Mouse (Mus musculus) R1 (cell line): ENCODE measurements around the gene Acta2.

Experiments
- DNase-seq: peaks from one replicate; pipeline ENCODE4 v3.0.0-alpha.2; 2018; ENCODE audit warnings: low read depth, low spot score

The Acta2 gene

DNA sequence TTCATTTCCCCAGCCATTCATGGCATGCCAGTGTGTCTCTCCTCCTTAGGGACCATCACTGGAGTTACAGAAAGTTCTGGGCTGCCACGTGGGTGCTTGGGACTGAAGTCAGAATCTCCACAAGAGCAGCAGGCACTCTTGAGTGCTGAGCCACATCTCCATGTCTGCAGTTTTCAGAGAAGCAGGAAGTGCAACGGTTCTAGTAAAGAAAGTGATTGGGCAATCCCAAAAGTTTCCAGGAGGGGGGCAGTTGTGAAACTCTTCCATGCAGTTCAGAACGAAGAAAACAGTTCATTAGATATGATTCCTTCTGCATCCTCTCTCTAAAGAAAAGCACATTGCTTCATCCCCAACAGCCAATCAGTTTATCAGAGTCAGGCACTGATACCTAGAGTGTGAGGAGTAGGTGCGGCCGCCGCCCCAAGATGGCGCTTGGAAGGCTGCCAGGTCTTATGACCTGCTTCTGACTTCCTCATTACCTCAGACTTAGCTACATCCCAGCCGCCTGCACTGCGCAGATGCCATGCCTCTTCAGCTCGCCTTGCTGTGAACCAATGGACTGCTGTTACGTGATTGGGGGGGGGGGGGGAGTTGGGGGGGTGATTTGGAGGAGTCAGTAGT lies 14.8 kb upstream of the Acta2 start:
- DNase-seq, result peak; percentile 60

DNA sequence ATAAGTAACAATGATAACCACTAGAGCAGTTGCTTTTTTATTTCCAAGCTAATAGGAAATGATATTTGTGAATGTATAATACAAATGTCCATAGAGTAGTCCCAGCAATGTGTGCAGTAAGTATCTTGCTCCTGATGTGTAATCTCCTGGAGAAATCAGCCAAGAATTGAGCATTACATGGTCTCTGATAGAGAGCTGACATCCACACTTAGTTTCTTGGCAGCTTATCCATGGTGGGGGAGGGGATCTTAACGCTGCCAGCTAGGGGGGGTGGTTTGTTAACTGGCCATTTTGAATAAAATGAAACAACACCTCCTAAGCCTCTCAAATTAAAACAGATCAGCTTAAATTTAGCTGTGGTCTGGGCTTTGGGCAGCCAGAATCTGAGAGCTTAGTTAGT lies 13.6 kb upstream of the Acta2 start:
- DNase-seq, result no peak

DNA sequence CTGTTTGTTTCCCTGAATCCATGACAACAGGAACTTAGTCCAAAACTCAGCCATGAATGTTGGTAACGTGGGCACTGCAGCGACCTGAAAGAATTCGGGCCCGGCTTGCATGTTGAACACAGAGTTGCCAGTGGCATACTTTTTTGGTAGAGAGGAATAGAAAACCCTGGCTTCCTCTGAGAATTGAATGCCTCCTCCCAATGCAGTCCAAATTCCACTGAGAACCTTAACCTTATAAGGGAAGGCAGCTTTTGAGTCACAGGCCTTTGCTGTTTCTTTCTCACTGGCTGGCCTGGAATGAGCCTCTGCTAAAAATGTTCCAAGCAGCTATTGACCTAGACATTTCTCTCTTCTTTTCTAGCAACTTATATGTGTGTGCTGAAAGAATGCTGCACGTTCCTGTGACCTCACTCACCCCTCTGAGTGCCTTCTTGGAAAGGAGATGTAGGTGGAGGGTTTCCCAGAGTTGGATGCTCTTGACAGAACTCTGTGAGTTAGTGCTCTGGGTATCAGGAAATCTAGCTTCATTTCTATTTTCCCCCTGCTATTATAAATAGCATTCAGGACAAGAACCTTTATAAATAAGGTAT lies 10.3 kb upstream of the Acta2 start:
- no peak for DNase-seq

DNA sequence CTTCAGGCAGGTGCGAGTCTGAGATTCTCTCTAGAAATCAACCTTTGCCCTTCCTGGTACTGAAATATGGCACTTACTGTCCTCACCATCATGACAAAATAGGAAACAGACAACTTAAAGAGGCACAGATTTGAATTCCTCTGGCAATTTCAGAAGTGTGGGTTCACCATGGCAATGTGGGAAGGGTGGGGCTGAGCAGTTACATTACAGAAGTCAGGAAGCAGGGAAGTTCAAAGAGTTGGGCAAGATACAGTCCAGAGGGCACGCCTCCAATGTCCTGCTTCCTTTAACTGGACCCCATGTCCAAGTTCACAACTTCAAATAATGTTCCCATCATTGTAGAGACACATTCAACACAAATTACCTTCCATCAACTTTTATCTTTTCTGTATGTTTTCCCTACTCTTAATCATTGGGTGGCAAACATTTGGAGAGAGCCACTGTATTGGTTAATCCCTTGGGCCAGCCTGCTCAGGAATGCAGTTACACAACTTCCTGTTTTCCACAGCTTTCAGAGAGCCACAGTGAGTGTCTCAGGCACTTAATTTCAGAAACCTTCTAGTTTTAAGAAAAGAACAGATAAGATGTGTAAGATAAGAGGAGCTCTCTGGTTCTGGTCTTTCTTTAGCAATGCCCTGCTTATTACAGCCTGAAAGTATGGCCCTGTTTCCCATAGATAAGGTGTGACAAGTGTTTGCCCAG lies 7.0 kb upstream of the Acta2 start:
- no peak for DNase-seq

DNA sequence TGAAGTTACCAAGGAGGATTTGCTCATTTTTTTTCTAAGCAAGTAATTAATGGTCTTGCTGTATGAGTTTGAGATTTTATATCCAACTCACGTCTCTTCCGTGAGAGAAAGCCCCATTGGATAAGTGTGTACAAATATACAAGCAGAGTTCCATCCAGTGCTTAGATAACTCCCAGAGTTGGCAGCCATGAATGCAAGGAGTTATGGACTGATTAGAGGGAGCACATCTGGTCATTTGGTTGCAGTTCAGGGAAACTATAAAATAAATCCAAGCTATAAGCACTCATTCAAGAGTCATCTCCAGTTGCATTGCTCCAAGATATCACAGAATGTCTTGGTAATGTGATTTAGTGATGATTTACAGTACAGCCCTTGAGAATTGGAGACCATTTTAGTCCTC lies 1.5 kb upstream of the Acta2 start:
- DNase-seq, result no peak

DNA sequence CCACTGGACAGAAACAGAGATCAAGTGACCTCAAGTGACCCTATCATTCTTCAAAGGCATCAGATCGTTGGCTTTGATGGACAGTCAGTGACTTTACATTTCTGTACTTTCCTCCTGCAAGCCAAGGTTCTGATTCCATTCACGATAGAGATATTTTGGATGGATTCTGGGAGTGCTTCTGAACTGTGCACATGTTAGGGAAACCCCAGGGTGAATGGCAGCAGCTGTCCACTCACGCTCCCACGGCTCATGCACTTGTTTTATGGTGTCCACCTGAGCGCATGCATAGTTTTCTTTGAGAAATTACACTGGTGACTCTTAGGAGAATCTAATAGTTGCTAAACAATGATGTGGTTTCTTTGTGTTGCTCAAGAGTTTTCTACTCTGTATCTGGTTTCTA lies 759 bp upstream of the Acta2 start:
- no peak for DNase-seq

DNA sequence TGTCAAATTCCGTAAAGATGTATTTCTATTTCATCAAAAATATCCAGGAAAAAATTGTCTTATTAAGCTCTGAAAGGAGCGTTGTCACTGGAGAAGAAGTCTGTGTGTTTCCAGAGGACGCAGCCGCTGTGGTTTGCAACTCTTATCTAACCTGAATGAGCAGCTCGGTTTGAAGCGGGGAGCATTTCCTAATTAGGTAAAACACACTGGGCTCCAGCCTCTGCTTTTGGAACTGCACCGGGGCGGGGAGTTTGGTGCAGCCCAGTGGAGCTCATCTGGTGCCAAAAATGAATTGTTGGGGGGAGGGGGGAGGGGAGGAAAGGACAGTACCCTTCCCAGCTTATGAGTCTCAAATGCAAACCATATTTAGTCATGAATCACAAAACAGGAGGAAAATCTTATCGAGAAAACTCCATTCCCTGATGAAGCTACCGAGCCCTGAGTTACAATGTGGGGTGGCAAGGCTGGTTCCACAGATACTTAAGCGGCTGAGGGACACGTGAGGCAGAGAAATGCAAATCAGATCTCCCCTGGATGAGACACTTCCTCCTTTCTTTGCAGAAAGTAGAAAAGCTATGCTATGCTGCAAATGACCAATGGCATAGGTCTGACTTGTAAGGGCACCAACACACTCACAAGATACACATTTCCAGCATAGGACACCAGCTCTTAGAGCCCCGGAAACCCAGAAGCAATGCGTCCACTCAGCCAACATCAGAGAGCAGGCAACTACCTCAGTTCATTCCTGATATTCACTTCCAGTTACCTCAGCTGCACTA lies 1.1 kb downstream of the Acta2 start:
- no peak for DNase-seq

DNA sequence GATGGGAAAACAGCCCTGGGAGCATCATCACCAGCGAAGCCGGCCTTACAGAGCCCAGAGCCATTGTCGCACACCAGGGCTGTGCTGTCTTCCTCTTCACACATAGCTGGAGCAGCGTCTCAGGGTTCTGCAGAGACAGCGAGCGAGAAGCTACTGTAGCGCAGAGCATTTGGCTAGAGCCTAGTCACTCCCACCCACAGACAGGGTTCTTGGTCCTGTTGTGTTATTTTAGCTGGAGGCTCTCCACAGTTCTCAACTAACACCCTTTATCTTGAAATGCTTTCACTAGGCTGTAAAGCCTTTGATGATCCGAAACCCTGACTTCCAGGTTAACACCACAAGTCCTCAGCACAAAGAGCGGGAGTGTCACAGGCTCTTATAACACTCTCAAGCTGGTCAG lies 2.9 kb downstream of the Acta2 start:
- no peak for DNase-seq

DNA sequence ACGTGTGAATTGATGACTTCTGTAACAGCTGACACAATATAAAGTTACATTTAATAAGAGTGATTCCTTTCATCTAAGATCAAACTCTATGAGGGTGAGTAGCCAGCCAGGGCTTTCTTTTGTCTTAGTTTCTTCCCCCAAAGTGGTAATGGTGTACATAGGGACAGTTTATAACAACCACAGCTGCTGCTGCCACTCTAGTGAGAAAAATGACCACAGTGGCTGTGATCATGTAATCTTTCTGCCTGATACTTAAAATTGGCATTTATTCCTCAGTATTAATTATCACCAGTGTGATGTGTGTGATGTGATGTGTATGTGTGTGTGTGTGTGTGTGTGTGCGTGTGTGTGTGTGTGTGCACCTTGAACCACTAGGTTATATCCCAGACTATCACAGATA lies 3.5 kb downstream of the Acta2 start:
- DNase-seq, result no peak

DNA sequence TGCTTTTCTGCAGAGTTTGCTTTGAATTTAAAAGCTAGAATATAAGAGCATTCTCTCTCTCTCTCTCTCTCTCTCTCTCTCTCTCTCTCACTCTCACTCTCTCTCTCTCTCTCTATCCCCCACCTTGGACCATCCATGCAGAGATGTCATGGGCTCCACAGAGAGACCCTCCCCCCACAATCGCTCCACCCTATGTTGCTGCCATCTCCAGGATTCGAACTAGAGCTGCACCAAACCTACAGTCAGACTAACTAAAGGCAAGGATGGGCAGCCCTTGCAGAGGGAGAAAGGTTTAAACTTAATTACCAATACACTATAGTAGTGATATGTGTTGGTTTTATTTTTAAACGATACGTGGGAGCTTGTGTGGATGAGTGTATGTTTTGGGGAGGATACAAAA lies 4.8 kb downstream of the Acta2 start:
- no peak for DNase-seq

DNA sequence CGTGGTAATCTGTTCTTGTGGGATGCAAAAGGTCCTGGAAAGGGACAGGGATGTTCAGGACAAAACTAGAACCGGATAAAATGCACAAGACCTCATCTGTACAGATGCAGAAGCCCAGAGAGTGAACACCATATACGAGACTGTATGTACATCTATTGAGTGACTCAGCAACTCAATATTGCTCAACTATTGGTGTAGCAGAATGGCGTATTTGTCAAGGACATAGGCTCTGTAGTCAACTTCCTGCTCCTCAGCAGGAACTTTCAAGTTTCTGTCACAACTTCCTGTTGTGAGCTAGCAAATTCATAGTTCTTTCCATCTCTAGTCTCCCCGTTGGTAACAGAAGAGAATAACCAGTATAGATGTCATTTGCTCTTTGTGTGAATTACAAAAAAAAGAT lies 6.8 kb downstream of the Acta2 start:
- no peak for DNase-seq

DNA sequence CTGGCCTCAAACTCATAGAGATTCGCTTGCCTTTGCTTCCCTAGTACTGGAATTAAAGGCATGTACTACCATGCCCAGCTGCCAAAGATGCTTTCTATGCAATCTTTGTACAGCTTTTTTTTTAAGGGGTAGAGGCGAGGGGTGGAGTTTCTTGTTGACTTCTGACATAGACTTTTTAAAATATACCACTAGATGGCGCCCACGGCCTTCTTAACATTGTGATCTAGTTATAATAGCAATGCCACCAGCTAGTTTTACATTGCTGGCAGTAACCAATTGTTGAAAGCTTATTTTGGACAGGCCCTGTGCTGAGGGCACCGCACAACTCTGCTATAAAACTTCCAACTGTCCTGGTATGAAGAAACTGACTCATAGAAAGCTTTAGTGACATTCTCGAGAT lies 11.3 kb downstream of the Acta2 start:
- peak; percentile 72 for DNase-seq

DNA sequence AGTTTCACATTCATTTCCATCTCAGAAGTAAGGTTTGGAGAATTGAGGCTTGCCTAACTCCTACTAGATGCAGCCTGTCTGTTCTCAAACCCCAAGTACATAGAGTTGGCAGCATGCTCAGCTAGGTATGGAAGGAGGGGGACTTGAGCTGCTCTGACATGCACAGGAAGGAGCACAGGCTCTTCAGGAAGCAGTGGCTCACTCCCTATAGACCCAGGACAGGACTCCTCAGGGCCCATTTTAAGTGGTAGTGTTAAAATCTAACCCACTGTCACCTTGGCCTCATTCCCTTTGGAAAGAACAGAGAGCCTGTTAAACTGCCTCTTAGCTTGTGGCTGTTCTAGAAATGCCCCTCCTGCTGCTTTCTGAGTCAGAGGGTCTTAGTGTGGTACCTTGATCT lies 12.5 kb downstream of the Acta2 start:
- DNase-seq, result no peak

DNA sequence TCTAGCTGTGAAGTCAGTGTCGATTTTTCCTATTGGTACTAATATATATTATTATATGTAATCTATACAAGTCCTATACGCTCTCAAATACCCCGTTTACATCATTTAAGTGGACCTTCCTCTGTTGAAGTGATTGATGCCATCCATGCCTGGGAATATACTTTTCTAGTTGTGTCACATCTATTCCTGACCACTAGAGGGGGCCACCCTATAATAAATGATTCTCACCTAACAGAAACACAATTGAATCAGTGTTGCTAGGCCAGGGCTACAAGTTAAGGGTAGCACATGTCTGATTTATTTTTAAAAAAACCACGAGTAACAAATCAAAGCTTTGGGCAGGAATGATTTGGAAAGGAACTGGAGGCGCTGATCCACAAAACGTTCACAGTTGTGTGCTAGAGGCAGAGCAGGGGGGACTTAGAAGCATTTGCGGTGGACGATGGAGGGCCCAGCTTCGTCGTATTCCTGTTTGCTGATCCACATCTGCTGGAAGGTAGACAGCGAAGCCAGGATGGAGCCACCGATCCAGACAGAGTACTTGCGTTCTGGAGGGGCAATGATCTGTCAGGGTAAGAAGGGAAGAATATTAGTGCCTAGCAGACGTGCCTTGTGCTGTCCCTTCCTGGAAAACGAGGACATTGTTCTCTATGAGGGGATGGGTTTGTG lies 14.0 kb downstream of the Acta2 start:
- peak; percentile 61 for DNase-seq

DNA sequence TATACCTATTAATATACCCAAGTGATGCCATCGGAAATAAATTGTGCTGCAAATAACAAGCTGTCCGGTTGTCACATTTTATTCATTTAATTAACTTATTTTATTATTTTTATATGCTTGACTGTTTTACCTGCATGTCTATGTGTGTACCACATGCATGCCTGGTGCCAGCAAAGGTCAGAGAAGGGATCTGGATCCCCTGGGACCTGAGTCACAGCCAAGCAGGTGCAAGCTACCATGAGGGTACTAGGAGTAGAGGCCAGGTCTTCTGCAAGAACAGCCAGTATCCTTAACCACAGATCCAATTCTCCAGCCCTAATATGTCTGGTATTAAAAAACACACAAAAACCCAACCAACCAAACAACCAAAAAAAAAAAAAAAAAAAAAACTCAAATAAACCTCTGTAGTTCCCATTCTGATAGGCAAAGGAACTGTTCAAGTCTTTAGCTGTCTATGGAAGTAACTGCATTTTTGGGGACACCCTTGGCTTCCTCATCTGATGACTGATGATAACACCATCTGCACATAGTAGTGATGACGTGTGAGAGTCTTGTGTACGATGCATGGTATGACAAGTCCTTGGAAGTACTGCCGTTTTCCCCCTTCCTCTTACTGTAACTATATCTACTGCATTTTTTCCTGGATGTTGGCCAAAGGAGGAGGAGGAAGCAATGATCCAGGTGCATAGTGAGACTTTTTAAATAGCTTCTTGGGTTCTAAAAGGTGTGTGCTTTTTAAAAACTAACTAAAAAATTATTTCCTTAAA lies 14.9 kb downstream of the Acta2 start:
- no peak for DNase-seq

DNA sequence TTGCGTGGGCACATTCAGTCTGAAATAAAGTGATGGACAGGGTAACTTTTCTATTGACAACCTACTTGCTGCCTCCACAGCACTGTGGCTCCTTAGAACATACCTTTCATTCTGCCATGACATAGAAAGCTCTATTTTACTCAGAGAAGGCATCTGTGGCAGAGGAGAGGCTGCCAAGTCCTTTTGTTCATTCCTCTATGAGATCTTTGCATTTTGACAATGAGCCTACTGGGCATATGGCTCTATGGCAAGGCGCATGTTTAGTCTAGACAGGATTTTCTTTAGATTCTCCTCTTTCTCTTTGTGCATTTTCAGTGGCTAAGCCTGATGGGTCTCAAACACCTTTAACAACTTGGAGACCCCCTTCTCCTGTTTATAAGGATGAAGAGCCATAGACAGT lies 17.6 kb downstream of the Acta2 start:
- DNase-seq, result no peak

DNA sequence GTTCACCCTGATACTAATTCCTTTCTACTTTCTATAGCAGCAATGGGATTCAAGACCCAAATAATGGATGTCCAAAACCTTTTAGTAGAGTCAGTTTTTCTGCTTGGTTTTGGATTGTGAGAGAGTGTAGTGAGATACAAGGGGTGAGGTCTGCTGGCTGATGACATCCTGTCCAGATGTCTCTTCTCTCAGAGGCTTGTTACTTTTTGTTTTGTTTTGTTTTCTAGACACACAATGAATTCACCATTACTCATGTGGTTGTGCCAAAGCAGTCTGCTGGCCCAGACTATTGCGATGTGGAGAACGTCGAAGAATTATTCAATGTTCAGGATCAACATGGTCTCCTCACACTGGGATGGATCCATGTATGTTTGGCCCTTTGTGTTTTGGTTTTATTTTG lies 19.3 kb downstream of the Acta2 start:
- no peak for DNase-seq

DNA sequence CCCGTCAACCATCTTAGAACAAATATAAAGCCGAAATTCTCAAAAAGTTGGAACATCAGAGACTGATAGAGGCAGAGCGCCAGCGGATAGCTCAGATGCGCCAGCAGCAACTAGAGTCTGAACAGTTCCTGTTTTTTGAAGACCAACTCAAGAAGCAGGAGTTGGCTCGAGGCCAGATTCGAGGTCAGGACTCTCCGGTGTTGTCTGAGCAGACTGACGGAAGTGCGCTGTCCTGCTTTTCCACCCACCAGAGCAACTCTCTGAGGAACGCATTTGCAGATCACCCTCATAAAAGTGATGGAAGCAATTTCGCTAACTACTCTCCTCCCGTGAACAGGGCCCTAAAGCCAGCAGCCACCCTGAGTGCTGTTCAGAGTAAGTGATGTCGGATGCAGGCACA lies 21.4 kb downstream of the Acta2 start:
- DNase-seq, result no peak

DNA sequence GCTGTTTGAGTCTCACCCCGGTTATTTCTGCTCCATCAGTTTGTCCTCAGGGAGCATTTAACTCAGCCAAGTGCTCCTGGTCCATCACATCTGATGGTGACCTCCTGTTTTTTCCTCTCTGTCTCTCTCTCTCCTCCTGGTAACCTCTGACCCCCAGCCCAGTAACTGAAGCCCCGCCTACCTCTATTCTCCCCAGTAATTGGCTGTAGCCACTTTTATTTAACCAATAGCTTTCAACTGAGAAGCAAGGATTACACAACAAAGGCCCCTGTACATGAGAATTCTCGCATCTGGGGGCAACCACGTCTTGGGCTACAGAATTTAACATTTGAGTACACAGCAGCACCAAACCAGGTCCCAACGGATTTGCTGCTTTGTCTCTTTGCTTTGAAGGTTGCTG lies 23.1 kb downstream of the Acta2 start:
- peak; percentile 63 for DNase-seq

DNA sequence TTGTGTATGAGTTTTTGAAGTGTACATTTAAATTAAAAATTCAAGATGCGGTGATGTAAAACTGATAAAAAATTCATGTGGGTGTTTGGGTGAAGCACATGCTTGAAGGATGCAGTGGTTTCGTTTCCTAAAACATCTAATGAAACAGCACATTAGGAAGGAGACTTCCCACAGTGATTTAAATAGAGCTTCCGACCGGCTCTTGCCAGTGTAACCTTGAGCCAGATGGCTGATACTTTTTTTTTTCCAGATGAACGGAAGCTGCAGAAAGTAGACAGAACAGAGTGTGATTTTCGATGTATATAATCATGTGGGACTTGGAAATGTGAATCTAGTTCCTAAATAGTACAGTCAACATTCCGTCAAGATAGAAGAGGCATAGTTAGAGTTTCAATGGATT lies 23.8 kb downstream of the Acta2 start:
- no peak for DNase-seq

DNA sequence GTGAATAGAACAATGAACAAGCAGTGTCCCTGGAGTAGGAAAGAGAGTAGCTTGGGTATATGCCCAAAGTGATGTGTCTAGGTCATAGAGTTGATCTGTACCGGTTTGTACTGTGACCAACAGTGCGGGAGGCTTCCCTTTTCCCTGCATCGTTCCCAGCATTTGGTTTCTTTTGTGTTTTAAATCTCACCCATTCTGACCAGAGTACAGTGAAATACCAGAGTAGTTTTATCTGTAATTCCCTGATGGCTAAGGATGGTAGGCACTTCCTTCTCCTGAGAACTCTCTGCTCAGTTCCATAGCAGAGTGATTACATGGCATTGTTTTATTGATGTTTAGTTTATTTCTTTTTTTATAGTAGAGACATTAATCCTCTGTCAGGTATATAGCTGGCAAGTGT lies 32.6 kb downstream of the Acta2 start:
- DNase-seq, result no peak
